Mouse (Mus musculus): ENCODE results near the gene Gdf1. TPM values are rescaled to one million over a fixed set of nuclear protein-coding genes. Genes with fewer than 3 reads are reported as not detected.

The Gdf1 gene
- total RNA-seq, 2 experiments from 2014 or later = not detected

- no peak for ATAC-seq (replicated peaks; ENCODE audit: low FRiP score, poor library complexity, severe bottlenecking)
Measured at GRCm38 (mm10) chr8:70329835-70330740, 471 bp downstream of the Gdf1 start.

- ATAC-seq (replicated peaks; ENCODE audit: low FRiP score, poor library complexity, severe bottlenecking) = no peak
Measured at GRCm38 (mm10) chr8:70330741-70331364, 1.2 kb downstream of the Gdf1 start.

- ATAC-seq (replicated peaks; ENCODE audit: low FRiP score, poor library complexity, severe bottlenecking) = no peak
Measured at GRCm38 (mm10) chr8:70331526-70331925, 1.9 kb downstream of the Gdf1 start.

GRCm38 (mm10) chr8:70332070-70332877 is 2.7 kb downstream of the Gdf1 start:
- no peak for ATAC-seq (replicated peaks; ENCODE audit: low FRiP score, poor library complexity, severe bottlenecking)

- no peak for ATAC-seq (replicated peaks; ENCODE audit: low FRiP score, poor library complexity, severe bottlenecking)
Measured at GRCm38 (mm10) chr8:70332878-70333202, 3.2 kb downstream of the Gdf1 start.

GRCm38 (mm10) chr8:70338931-70339330 is 9.3 kb downstream of the Gdf1 start:
- ATAC-seq (replicated peaks; ENCODE audit: low FRiP score, poor library complexity, severe bottlenecking) = no peak

GRCm38 (mm10) chr8:70340659-70341058 is 11.0 kb downstream of the Gdf1 start:
- ATAC-seq (replicated peaks; ENCODE audit: low FRiP score, poor library complexity, severe bottlenecking) = no peak

GRCm38 (mm10) chr8:70342007-70342406 is 12.4 kb downstream of the Gdf1 start:
- ATAC-seq (replicated peaks; ENCODE audit: low FRiP score, poor library complexity, severe bottlenecking) = no peak

- no peak for ATAC-seq (replicated peaks; ENCODE audit: low FRiP score, poor library complexity, severe bottlenecking)
Measured at GRCm38 (mm10) chr8:70343076-70343475, 13.5 kb downstream of the Gdf1 start.

GRCm38 (mm10) chr8:70343696-70344095 is 14.1 kb downstream of the Gdf1 start:
- ATAC-seq (replicated peaks; ENCODE audit: low FRiP score, poor library complexity, severe bottlenecking) = 0 out of 2 replicates have a peak, but pooled peaks have one; percentile 31

GRCm38 (mm10) chr8:70344279-70344678 is 14.7 kb downstream of the Gdf1 start:
- ATAC-seq (replicated peaks; ENCODE audit: low FRiP score, poor library complexity, severe bottlenecking) = no peak

- no peak for ATAC-seq (replicated peaks; ENCODE audit: low FRiP score, poor library complexity, severe bottlenecking)
Measured at GRCm38 (mm10) chr8:70347443-70347842, 17.8 kb downstream of the Gdf1 start.

GRCm38 (mm10) chr8:70347860-70348420 is 18.3 kb downstream of the Gdf1 start:
- no peak for ATAC-seq (replicated peaks; ENCODE audit: low FRiP score, poor library complexity, severe bottlenecking)

- peak; percentile 30; the same call in 1 of the 2 replicates for ATAC-seq (replicated peaks; ENCODE audit: low FRiP score, poor library complexity, severe bottlenecking)
Measured at GRCm38 (mm10) chr8:70351035-70351999, 21.7 kb downstream of the Gdf1 start.

- 0 out of 2 replicates have a peak, but pooled peaks have one; percentile 6 for ATAC-seq (replicated peaks; ENCODE audit: low FRiP score, poor library complexity, severe bottlenecking)
Measured at GRCm38 (mm10) chr8:70352000-70352384, 22.4 kb downstream of the Gdf1 start.

GRCm38 (mm10) chr8:70352657-70353151 is 23.1 kb downstream of the Gdf1 start:
- 0 out of 2 replicates have a peak, but pooled peaks have one; percentile 22 for ATAC-seq (replicated peaks; ENCODE audit: low FRiP score, poor library complexity, severe bottlenecking)

- ATAC-seq (replicated peaks; ENCODE audit: low FRiP score, poor library complexity, severe bottlenecking) = peak; percentile 75
Measured at GRCm38 (mm10) chr8:70353194-70353817, 23.7 kb downstream of the Gdf1 start, which contains the start of gene Upf1. Gene Upf1, minus strand, starts transcription at chr8:70353278.

- no peak for ATAC-seq (replicated peaks; ENCODE audit: low FRiP score, poor library complexity, severe bottlenecking)
Measured at GRCm38 (mm10) chr8:70354004-70354403, 24.4 kb downstream of the Gdf1 start.

Measured in erythroblast, adult 5-6 weeks (primary cell).